Mouse (Mus musculus): Measurements from ENCODE around the gene Fhl3. TPM values are rescaled to one million over a fixed set of nuclear protein-coding genes. Genes with fewer than 3 reads are reported as not detected.

The Fhl3 gene
- total RNA-seq, 2 experiments from 2014 or later, result 15.6 to 17.3 TPM

DNA sequence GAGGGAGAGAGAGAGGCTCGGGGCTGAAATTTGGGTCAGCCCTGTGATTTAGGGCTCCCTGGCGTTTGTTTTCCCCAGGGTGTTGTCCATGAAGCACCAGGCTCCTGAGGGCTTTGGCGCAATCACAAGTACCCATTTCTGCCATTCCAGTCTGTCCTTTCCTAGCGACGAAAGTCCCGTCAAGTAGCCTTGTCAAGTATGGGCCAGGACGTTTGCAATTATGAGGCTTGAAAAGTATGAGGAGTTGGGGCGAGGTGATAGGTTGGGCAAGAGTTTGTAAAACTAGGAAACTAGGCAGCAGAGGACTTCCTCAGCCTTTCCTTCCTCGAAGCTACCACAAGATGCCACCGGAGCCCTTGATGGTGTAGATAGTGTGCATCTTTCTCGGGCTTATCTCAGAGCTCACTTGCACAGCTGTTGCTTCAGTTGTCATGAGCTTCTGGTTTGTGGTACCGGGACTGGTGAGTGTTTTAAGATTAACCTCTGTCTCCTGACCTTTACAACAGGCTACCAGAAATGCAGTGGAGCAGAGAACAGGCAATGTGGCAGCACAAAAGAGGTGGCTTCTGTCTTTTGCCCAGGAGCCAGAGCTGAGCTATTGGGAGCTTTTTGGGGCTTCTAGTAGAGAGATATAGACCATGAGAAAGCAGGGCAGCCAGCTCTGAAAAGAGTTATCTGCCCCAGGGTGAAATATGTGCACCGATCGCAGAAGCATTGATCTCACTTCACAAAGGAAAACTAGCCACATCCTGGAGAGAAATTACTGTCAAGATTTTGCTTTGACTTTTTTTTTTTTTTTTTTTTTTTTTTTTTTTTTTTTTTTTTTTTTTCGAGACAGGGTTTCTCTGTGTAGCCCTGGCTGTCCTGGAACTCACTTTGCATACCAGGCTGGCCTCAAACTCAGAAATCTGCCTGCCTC is 52.0 kb downstream of the Fhl3 start:
- DNase-seq (ENCODE audit: low spot score in 2 of 2), result no peak

DNA sequence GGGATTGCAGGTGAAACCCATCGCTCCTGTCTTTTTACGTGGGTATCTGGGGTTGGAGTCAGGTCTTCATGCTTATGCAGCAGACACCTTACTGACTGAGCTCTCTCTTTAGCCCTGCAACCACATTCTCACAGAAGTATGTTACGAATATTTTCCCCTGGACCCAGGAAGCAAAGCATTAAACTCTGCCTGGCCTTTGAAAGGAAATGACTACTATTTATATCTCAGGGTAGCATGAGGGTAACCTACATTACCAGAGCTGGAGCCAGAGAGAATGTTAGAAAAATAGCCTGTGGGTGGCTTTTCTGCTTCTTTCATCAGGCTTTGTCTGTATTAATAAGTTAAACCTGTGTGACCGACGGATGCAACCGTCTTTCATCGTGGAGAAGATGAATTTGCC is 55.0 kb downstream of the Fhl3 start:
- no peak for DNase-seq (ENCODE audit: low spot score in 2 of 2)

Small RNAs within 50 kb of the gene (microRNA-seq; reads per million reads assigned to microRNA genes)
- not detected for gene Gm24721
- not detected for gene Mir697
- not detected for gene Mir698

Other genes starting within 250 kb of the Fhl3 start
- gene 3100002H09Rik, start 89.9 kb upstream of the Fhl3 start, total RNA-seq (2021), result not detected
- under 1 TPM; 0.23 to 0.34 TPM for gene Pou3f1, start 43.9 kb upstream of the Fhl3 start, total RNA-seq (2021)
- gene Utp11, start 7.1 kb upstream of the Fhl3 start, total RNA-seq (2021), result 10 to 100 TPM; 34.3 to 35.9 TPM
- 10 to 100 TPM; 58.4 to 62.7 TPM for gene Sf3a3, start 14.1 kb downstream of the Fhl3 start, total RNA-seq (2021)
- 10 to 100 TPM; 25.2 to 32.0 TPM for gene Inpp5b, start 41.1 kb downstream of the Fhl3 start, total RNA-seq (2021)
- 10 to 100 TPM; 25.0 to 27.8 TPM for gene Mtf1, start 101.4 kb downstream of the Fhl3 start, total RNA-seq (2021)
- gene Yrdc, start 150.0 kb downstream of the Fhl3 start, total RNA-seq (2021), result 10 to 100 TPM; 42.2 to 42.3 TPM
- gene 1110065P20Rik, start 150.5 kb downstream of the Fhl3 start, total RNA-seq (2021), result 10 to 100 TPM; 50.8 to 60.1 TPM
- gene Maneal, start 161.5 kb downstream of the Fhl3 start, total RNA-seq (2021), result 1 to 10 TPM; 7.3 to 7.6 TPM
- gene Epha10, start 180.2 kb downstream of the Fhl3 start, total RNA-seq (2021), result 10 to 100 TPM; 10.2 to 11.2 TPM
- gene 9930104L06Rik, start 236.3 kb downstream of the Fhl3 start, total RNA-seq (2021), result 10 to 100 TPM; 17.8 to 23.3 TPM
- 10 to 100 TPM; 25.6 to 31.5 TPM for gene Cdca8, start 238.6 kb downstream of the Fhl3 start, total RNA-seq (2021)